Mouse (Mus musculus) thymus, postnatal 25 days (tissue): Measurements from ENCODE around the gene Efcab3.

Source experiments
- DNase-seq: peaks from one replicate; pipeline ENCODE4 v3.0.0; 2022

Efcab3 gene

GRCm38 (mm10) chr11:105149353-105149752 lies 86.0 kb downstream of the Efcab3 start:
- no peak for DNase-seq

GRCm38 (mm10) chr11:105149766-105150165 lies 86.4 kb downstream of the Efcab3 start:
- DNase-seq = no peak

- DNase-seq = no peak
Measured at GRCm38 (mm10) chr11:105150691-105151090, 87.3 kb downstream of the Efcab3 start.

GRCm38 (mm10) chr11:105151226-105152016 lies 88.0 kb downstream of the Efcab3 start:
- peak; percentile 53 for DNase-seq

GRCm38 (mm10) chr11:105152017-105152300 lies 88.6 kb downstream of the Efcab3 start:
- DNase-seq = no peak

GRCm38 (mm10) chr11:105152357-105152899 lies 89.0 kb downstream of the Efcab3 start:
- no peak for DNase-seq

GRCm38 (mm10) chr11:105153068-105153833 lies 89.9 kb downstream of the Efcab3 start:
- no peak for DNase-seq

GRCm38 (mm10) chr11:105155915-105156314 lies 92.5 kb downstream of the Efcab3 start:
- no peak for DNase-seq

- no peak for DNase-seq
Measured at GRCm38 (mm10) chr11:105156748-105157267, 93.4 kb downstream of the Efcab3 start.

GRCm38 (mm10) chr11:105158047-105158446 lies 94.7 kb downstream of the Efcab3 start:
- no peak for DNase-seq

- DNase-seq = no peak
Measured at GRCm38 (mm10) chr11:105159673-105160360, 96.4 kb downstream of the Efcab3 start.

- no peak for DNase-seq
Measured at GRCm38 (mm10) chr11:105161411-105161810, 98.0 kb downstream of the Efcab3 start.

GRCm38 (mm10) chr11:105164516-105165510 lies 101.4 kb downstream of the Efcab3 start:
- DNase-seq = no peak

- DNase-seq = no peak
Measured at GRCm38 (mm10) chr11:105166780-105167179, 103.4 kb downstream of the Efcab3 start.
